Mouse (Mus musculus) left cerebral cortex, adult 8-10 months (tissue): ENCODE measurements at regions not wholly inside any gene's neighbourhood (a gene's known extent, or its start where the extent isn't known, plus 50 kb on each side); places are given as distances from the start of the nearest gene placed in this dataset.
"Not testable (repeated sequence)": the region's sequence is repeated elsewhere in the genome, so short reads cannot be mapped to it uniquely, and the experiment has no call there.

Experiments used
- DNase-seq, 2 experiments: peaks; one replicate each; pipeline ENCODE4 v3.0.0; 2022; ENCODE audit warnings: low spot score in 2 of 2

DNA sequence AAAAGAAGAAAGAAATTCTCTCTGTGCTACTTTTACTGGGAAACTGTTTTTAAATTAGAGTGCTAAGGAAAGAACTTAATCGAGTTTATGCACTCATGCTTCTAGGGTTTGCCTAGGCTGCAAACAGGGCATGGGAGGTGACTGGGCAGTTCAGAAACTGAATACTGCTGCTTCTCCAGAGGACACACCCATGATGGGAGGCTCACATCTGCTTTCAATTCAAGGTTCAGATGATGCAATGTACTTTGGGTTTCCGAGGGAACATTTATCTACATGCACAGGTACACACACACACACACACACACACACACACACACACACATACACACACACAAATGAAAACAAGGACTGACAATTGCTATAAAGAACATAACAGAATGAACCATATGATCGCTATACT lies 417.4 kb downstream of the Htr7 start:
- no peak for DNase-seq

DNA sequence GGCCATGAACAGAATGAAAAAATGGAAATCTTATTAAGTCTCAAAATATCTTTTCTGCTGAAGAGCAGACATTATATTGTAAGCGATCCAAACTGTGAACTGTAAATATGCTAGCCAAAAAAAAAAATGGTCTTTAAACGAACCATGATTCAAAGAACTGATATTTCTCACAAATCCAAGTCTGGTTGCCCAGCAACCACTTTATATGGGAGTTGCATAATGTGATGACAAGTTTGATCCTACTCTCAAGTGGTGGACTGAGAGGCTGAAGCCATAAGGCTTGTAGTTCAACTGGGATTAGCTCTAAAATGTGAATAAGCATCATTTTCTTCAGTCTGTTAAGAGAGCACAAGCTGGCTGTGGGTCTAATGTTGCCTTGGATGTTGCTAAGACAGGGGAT lies 435.5 kb downstream of the Htr7 start:
- DNase-seq: peak in 1 of 2 experiments; percentile 5

DNA sequence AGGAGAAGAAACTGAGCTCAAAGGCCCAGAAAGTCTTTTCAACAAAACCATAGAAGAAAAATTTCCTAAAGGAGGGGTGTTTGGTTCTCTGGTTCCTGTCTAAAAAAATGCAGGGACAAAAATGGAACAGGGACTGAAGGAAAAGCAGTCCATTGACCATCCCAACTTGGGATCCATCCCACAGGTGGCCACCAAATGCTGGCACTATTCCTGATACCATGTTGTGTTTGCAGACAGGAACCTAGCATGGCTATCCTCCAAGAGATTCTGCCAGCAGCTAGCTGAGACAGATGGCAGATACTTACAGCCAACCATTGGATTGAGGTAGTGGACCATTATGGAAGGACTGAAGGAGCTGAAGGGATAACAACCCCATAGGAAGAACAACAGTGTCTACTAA lies 461.9 kb downstream of the Htr7 start:
- no peak for DNase-seq

DNA sequence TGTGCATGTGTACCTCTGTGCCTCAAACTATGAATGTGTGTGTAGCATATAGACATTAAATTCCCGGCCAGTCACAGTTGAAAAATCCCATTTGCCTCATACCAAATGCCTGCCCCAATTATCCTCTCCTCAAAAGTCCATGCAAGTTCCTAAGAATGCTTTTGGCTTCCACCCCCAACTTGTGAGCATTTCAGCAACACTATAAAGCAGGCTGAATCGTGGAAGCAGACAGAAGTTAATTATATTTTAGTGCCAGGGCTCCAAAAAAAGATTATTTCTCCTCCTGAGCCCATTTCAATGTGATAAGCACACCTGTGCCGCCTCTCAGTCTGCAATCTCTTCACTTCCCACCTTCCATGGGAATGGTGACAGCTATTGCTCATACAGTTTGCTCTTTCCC lies 481.3 kb downstream of the Htr7 start:
- peak in 1 of 2 experiments; percentile 35 for DNase-seq

DNA sequence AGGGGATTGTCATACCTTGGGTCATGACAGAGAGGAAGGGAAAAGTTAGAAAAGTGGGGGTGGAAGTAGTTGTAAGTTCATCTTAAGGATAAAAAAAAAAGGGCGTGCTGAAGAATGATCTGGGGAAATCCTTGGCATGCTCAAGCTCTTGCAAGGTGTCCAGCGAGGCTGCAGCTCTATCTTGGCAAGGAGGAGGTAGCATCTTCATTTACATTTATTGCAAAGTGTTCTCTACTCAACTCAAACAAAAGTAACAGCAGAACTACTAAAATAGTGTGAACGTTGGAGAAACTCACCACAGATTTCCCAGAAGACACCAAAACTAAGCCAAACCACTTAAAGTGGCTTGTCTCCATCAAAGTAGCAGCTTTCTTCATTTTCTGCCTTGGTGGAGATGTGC lies 507.9 kb downstream of the Htr7 start:
- DNase-seq: peak in 1 of 2 experiments; percentile 11

DNA sequence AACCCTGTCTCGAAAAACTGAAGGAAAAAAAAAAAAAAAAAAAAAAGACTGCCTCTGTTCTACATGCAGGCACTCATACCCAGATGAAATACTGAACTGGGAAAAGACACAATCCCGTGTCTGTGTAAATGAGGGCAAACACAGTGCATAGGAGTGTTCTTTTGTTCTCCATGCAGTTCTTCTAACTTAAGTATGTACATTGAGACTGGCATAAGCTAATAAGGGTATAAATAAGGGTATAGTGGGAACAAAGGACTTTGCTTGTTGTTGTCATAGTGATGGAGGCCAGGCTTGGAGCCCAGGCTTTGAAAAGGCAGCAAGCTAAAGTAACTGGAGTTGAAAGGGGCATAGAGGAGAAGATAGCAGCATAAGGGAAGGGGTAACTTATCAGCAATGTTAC lies 520.5 kb downstream of the Htr7 start:
- no peak for DNase-seq

DNA sequence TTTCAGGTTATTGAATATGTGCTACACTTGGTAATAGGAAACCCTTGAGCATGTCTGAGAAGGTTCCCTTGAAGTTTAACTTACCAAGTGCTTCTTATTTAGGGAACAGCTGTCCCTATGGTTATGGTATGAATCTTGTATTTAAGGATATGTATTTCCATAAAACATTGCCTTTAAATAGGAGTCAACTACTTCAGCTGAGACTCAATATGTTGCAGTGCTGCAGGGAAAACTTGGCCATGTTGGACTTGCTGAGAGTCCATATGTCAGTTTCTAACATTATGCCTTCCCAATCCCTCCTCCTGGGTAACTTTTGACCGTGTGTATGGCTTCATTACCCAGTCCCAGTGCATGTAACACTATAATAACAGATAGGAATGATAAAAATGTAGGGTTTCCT lies 528.0 kb downstream of the Htr7 start:
- peak in 1 of 2 experiments; percentile 7 for DNase-seq

DNA sequence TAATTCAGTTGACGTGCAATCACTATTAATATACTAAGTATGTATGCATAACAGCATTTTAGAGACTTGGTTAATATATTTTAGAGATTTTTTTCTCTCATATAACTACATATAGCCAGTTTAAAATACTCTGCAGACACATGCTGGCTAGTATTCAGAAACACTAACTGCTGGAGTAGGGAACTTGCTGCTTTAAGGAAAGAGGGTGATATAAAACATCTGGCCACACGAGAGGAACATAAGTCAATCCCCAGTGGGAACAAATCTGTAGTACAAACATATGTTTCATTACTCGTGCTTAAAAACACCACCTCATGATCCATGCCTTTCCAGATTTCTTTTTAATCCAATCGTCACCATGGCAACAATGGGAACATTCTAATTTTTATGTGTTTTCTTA lies 563.6 kb downstream of the Htr7 start:
- DNase-seq: no peak

DNA sequence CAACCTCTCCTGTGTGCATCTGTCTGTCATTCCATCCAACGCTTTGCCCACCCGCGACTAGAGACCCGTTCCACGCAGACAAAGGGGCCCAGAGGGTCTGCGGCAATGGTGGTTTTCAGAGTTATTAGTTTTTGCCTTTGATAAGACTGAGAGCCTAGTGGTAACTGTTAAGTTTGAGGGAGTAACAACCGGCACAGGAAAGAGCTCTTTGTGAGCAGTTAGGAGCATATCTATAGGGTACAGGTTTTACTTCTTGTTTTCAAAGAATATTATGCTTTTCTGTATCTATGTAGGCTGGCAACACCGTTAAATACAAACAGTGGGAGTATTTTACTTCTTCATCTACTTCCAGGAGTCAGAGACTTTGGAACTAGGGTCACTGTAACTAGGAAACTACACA lies 566.0 kb downstream of the Htr7 start:
- DNase-seq: no peak

DNA sequence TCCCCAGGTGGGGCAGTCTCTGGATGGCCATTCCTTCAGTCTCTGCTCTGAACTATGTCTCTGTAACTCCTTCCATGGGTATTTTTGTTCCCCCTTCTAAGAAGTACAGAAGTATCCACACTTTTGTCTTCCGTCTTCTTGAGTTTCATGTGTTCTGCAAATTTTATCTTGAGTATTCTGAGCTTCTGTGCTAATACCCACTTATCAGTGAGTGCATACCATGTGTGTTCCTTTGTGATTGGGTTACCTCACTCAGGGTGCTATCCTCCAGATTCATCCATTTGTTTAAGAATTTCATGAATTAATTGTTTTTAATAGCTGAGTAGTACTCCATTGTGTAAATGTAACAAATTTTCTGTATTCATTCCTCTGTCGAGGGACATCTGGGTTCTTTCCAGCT lies 563.5 kb downstream of the Kif20b start:
- DNase-seq: not testable (repeated sequence)

DNA sequence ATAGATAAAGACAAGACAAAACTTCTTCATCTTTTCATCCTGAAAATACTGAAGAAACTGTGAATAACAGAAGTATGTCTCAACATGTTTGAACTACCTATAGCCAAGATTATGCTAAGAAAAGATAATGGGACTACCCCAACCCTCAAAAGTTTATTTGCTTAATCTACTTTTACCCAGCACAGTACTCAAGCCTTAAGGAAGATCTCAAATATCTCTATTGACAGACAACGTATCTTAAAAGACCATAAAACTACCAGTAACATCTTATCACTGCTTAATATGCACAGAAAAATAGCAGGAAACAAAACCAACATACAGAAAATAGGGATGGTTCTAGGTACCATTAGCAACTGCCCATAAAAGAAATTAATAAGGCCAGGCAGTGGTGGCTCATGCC lies 560.3 kb downstream of the Kif20b start:
- DNase-seq: no peak

DNA sequence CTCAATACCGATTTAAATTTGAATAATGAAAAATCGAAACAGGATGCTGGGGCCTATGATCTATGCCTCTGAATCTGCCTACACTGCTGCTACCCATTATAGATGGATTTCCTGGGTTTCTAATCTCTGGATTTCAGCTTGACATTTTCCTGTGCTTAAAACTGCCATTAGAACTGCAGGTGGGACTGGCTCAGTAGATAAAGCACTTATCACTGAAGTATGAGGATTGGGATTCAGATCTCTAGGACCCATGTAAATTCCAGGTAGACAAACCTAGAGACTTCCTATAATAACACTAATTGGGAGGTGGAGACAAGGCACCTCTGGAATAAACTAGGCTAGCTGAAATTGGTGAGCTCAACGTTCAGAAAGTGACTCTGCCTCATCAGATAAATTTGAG lies 531.8 kb downstream of the Kif20b start:
- no peak for DNase-seq

DNA sequence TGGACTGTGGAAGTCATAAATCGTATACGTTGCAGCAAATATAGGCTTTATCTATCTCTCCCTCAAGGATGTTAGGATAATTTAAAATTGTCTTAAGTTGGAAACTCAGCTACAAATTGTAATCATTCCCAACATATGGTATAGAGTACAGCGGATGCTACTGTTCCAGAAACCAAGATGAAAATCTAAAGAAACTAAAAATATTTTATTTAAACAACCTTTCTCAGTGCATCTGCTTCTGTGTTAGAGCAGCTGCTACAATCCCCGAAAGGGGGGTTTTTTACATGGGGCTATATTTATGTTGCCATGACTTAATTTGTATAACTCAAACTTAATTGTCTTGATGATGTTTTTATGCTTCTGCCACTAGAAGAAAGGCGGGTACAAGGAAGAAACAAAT lies 520.3 kb downstream of the Kif20b start:
- DNase-seq: no peak

DNA sequence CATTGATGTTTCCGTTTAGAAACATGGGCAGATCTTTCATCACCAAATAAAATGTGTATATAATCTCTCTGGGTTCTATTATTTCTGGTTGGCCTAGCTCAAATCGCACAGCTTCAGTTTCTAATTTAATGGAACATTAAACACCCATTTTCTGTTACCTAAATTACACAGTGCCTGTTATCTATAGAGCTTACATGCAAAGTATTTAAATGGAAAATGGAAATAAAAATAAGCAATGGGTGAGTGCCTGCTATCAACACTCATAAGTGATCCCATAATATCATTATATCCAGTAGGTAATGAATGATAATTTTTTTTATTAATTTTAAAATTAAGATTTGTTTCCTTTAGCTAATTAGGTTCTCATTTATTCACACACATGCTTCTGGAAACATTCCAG lies 515.9 kb downstream of the Kif20b start:
- DNase-seq: no peak
